Mouse (Mus musculus) embryonic facial prominence, embryonic 11.5 days (tissue): Measurements from ENCODE around the gene Kntc1. TPM values are rescaled to one million over a fixed set of nuclear protein-coding genes. Genes with fewer than 3 reads are reported as not detected.
"Not testable (repeated sequence)": the region's sequence is repeated elsewhere in the genome, so short reads cannot be mapped to it uniquely, and the experiment has no call there.

Experiments used
- ATAC-seq: fragments of 200-750 bp; cut with Nextera tagmentation; replicated peaks from 2 replicates; pipeline ENCODE4 v1.8.0; 2017; ENCODE audit warnings: low read depth; ENCODE audit not compliant: insufficient number of reproducible peaks, low FRiP score, low TSS enrichment
- DNase-seq: peaks from one replicate; pipeline ENCODE4 v3.0.0-alpha.2; 2015; ENCODE audit warnings: low spot score
- H3K27ac ChIP-seq: fragments of 300-500 bp; sonication (generic); replicated peaks from 2 replicates; pipeline ENCODE4 v1.5.1; 2014; ENCODE audit warnings: mild to moderate bottlenecking, low read depth, low read length, control low read depth
- H3K27me3 ChIP-seq: fragments of 300-500 bp; sonication (generic); 2 replicates; pipeline ENCODE4 v1.6.1; 2014; ENCODE audit warnings: mild to moderate bottlenecking, low read length, moderate library complexity, mixed read lengths; ENCODE audit not compliant: control insufficient read depth, insufficient read depth
- H3K36me3 ChIP-seq: fragments of 300-500 bp; sonication (generic); replicated peaks from 2 replicates; pipeline ENCODE4 v1.6.1; 2014; ENCODE audit warnings: low read depth, mild to moderate bottlenecking, low read length, moderate library complexity, mixed read lengths; ENCODE audit not compliant: control insufficient read depth, insufficient read depth
- H3K4me1 ChIP-seq: fragments of 300-500 bp; sonication (generic); 2 replicates; pipeline ENCODE4 v1.6.1; 2014; ENCODE audit warnings: low read length, mixed read lengths; ENCODE audit not compliant: control insufficient read depth, insufficient read depth
- H3K4me2 ChIP-seq: fragments of 300-500 bp; sonication (generic); 2 replicates; pipeline ENCODE4 v1.6.1; 2014; ENCODE audit warnings: low read depth, mild to moderate bottlenecking, control low read depth, low read length, moderate library complexity
- H3K4me3 ChIP-seq: fragments of 300-500 bp; sonication (generic); 2 replicates; pipeline ENCODE4 v1.5.1; 2014; ENCODE audit warnings: low read depth, low read length, control low read depth
- H3K9ac ChIP-seq: fragments of 300-500 bp; sonication (generic); replicated peaks from 2 replicates; pipeline ENCODE4 v1.6.1; 2014; ENCODE audit warnings: mild to moderate bottlenecking, control low read depth, low read length
- H3K9me3 ChIP-seq: fragments of 300-500 bp; sonication (generic); replicated peaks from 2 replicates; pipeline ENCODE4 v1.6.1; 2016; ENCODE audit warnings: mild to moderate bottlenecking, low read length, inconsistent platforms, mixed read lengths; ENCODE audit not compliant: control insufficient read depth
- WGBS: fragments of 180-500 bp; shearing (Covaris S2); extraction: QIAGEN DNeasy Blood & Tissue Kit; methylation state at CpG from one replicate; pipeline ENCODE4 v1.1.7; 2014; 5-methylcytosine and 5-hydroxymethylcytosine counted together
- polyA plus RNA-seq: library from polyadenylated mRNA; unstranded; fragments of >200 nt; fragmentation: Nextera tagmentation; extraction: Ambion mirVana; gene quantifications from 2 replicates; pipeline ENCODE4 v1.2.1, GENCODE M21; 2014

Kntc1 gene
- polyA plus RNA-seq, 1 experiment from 2014 or later: 36.4 TPM

DNA sequence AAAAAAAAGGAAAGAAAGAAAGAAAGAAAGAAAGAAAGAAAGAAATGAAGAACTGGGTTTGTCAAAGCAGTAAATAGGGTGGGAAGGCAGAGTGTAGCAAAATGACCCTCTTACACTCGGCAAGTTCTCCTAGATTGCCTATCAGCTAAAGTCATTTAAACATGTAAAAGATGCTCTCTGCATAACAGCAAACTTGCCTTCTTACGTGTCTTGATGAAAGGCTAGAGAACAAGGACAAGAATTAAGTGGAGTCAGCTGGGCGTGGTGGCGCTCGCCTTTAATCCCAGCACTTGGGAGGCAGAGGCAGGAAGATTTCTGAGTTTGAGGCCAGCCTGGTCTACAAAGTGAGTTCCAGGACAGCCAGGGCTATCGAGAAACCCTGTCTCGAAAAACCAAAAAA is 25.7 kb upstream of the Kntc1 start:
- H3K4me3 ChIP-seq, H3K9me3 ChIP-seq, ATAC-seq, DNase-seq, H3K4me2 ChIP-seq, H3K27ac ChIP-seq, H3K36me3 ChIP-seq, H3K4me1 ChIP-seq, H3K9ac ChIP-seq, H3K27me3 ChIP-seq: not testable (repeated sequence)
- 91% methylated on average over 7 of the region's 7 CpGs for WGBS

DNA sequence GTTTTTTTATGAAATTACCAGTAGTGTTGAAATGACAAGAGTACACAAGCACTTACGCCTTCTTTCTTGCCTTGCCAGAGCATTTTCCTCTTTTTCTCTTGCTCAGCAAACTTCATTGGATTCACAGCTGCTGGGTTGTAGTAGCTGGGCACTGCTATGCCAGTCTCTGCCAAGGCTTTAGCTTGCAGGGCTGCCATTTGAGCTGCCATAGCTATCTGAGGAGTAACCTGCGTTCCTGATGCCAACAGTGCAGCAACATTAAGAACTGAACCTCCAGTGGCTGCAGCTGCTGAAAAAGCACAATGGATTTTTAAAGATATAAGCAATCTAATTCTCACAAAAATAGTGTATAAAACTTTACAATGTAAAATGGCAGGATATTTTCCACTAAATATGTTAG is 18.5 kb upstream of the Kntc1 start:
- no peak for ATAC-seq
- Histone ChIP-seq H3K4me3 (no peak overlapping the region), H3K9ac (no peak overlapping the region), H3K4me2 (no peak overlapping the region), H3K36me3 (peaks cover 24% of the 10 kb centered on the region), H3K27me3 (no peaks in the 10 kb centered on the region), H3K4me1 (no peaks in the 10 kb centered on the region), H3K9me3 (no peaks in the 10 kb centered on the region), H3K27ac (no peak overlapping the region)
- DNase-seq: no peak
- WGBS: 91% methylated on average over 2 of the region's 2 CpGs

DNA sequence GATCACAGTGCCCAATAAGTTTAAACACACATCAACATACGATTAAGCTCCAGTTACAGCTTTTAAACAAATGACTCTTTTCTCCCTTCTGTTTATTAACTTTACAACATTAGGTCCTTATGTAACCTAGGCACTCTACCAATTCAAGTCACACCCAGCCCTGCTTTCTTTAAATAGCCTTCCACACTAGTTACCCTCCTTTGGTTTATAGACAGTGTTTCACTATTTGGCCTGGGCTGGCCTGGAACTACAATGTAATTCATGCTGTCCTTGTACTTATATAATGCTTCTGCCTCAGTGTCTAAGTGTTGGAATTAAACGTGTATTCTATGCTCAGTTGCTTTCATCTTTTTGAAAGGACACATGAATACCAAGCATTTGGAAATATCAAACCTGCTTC is 5.2 kb upstream of the Kntc1 start:
- WGBS: 88% methylated on average over 2 of the region's 2 CpGs
- Histone ChIP-seq H3K4me3 (no peak overlapping the region), H3K27ac (no peak overlapping the region), H3K36me3 (peaks cover 3% of the 10 kb centered on the region; the same call in 1 of the 2 replicates), H3K9me3 (no peaks in the 10 kb centered on the region), H3K9ac (no peak overlapping the region), H3K4me1 (no peaks in the 10 kb centered on the region), H3K4me2 (no peak overlapping the region), H3K27me3 (no peaks in the 10 kb centered on the region)
- DNase-seq: no peak
- no peak for ATAC-seq

DNA sequence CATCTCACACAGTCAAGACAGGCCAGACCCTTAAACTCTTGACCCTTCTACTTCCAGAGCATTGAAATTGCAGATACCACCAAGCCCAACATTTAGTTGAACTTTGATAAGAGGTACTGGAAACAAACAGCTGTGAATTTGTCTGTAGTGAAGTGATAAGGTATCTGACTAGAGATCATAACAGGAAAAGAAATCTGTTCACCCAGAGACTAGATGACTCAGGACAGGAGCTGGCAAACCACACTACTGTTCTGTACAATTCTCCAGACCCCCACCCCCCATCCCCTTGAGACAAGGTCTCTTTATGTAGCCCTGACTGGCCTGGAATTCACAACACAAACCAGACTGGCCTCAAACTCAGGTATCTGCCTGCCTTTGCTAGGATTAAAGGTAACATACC is 3.3 kb upstream of the Kntc1 start:
- Histone ChIP-seq H3K4me3 (no peak overlapping the region), H3K9ac (no peak overlapping the region)

DNA sequence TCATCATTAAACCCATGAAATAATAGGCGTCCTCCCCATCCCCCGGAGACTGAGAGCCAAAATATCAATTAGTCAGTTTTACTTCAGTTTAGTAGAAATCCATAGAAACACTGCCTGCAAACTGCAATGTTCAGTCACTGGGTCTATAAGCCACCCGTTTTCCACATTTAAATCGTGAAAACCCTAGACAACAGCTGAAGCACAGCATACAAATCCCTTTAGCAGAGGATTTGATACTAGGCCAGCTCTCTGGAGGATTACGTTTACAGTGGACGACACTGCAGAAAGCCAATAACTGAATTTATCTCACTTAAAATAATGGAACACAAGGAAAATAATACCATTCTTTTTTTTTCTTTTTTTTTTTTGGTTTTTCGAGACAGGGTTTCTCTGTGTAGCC is 1.9 kb upstream of the Kntc1 start:
- 0 out of 2 replicates have a peak overlapping the region, but pooled peaks have one; percentile 32 for H3K9ac ChIP-seq
- H3K27ac ChIP-seq: no peak overlapping the region
- H3K9me3 ChIP-seq: no peaks in the 10 kb centered on the region
- 31% methylated on average over 7 of the region's 7 CpGs for WGBS
- peaks cover 3% of the 10 kb centered on the region; the same call in 1 of the 2 replicates for H3K36me3 ChIP-seq
- H3K4me1 ChIP-seq: no peaks in the 10 kb centered on the region
- DNase-seq: no peak
- no peaks in the 10 kb centered on the region for H3K27me3 ChIP-seq
- peak overlapping the region; percentile 56 for H3K4me2 ChIP-seq
- ATAC-seq: no peak
- peak overlapping the region; percentile 75 for H3K4me3 ChIP-seq

More for the DNA sequence above, 3.3 kb upstream of the Kntc1 start:
- Histone ChIP-seq H3K9me3 (no peaks in the 10 kb centered on the region), H3K27me3 (no peaks in the 10 kb centered on the region), H3K4me2 (no peak overlapping the region; the same call in 1 of the 2 replicates), H3K36me3 (peaks cover 3% of the 10 kb centered on the region; the same call in 1 of the 2 replicates), H3K4me1 (no peaks in the 10 kb centered on the region), H3K27ac (no peak overlapping the region)
- DNase-seq (no peak), ATAC-seq (no peak)

DNA sequence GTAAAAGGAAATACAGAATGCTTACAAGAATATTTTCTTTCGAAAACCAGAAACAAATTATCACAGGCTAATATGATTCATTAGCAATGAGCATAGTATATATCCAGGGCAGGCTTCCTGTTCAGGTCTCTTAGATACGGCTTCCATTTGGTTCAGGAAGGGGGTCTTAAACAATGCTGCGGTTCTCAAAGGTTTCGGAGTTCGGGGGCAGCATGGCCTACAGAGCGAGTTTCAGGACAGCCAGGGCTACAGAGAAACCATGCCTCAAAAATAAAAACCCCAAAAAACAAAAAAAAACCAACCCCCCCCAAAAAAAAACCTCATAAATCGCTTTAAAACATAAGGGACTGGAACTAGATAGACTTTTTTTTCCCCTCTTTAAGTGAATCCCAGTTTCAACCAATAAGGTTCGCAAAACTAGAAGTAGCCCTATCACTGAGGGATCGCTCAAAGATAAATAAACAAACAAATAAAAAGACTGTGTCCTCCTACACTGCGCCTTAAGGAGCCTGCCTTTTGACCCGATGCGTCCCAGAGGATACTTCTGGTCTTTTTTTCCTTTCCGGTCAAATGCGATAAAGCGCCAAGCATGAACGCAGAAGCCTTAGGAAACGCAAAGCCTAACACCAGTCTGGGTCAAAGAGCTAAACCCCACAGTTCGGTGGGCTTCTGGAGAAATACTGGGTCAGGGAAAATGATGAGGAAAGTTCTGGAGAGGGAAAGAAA is 1.0 kb upstream of the Kntc1 start:
- peaks cover 3% of the 10 kb centered on the region; the same call in 1 of the 2 replicates for H3K36me3 ChIP-seq
- WGBS: under 1% methylated on average over 18 of the region's 18 CpGs
- H3K27me3 ChIP-seq: no peaks in the 10 kb centered on the region
- H3K9me3 ChIP-seq: no peaks in the 10 kb centered on the region
- DNase-seq (peak; percentile 35), ATAC-seq (no peak)
- H3K27ac ChIP-seq: peak overlapping the region; percentile 95
- H3K4me3 ChIP-seq: peak overlapping the region; percentile 75
- H3K4me1 ChIP-seq: no peaks in the 10 kb centered on the region
- peak overlapping the region; percentile 56 for H3K4me2 ChIP-seq
- peak overlapping the region; percentile 84 for H3K9ac ChIP-seq

DNA sequence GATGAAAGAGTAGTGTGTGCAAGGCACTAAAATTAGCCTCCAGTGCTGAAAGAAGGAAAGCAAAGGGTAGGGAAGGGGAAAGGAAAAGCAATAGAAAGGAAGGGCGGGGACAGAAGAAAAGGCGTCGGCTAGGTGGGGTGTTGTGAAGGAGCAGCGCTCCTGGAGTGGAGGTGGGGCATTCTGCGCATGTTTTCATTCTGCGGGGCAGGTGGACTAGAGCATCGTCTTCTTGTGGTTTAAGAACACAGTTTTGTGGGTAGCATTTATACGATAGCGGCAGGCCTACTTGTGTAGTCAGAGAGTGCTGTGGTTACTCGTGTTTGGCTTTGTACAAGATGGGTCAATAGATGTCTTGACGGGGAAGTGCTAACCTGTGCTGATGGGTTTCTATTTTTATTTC is 16.0 kb downstream of the Kntc1 start:
- H3K4me1 ChIP-seq: no peaks in the 10 kb centered on the region
- H3K27ac ChIP-seq: no peak overlapping the region
- no peak overlapping the region for H3K9ac ChIP-seq
- WGBS: 95% methylated on average over 11 of the region's 11 CpGs
- H3K36me3 ChIP-seq: peaks cover 2% of the 10 kb centered on the region
- H3K27me3 ChIP-seq: no peaks in the 10 kb centered on the region
- DNase-seq: no peak
- no peak overlapping the region for H3K4me3 ChIP-seq
- no peaks in the 10 kb centered on the region for H3K9me3 ChIP-seq
- no peak for ATAC-seq
- H3K4me2 ChIP-seq: no peak overlapping the region

DNA sequence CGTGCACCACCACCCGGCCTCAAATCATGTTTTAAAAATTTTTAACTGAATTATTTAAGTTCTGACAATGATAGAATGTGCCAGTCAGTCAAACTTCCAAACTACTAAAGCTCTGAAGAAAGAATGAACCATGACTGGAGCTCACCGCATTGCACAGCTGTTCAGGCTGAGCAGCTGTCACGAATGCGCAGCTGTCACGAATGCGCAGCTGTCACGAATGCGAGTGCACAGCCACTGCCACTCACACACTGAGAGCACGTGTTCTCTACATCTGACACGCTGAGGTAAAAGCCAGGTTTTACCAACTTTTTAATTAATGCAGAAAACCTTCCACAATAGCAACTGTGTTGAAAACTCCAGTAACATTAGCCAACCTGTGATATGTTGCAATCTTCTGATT is 16.9 kb downstream of the Kntc1 start:
- H3K27me3 ChIP-seq, H3K4me1 ChIP-seq, H3K9me3 ChIP-seq, H3K4me3 ChIP-seq, H3K27ac ChIP-seq, H3K4me2 ChIP-seq, DNase-seq, H3K9ac ChIP-seq, H3K36me3 ChIP-seq, ATAC-seq: not testable (repeated sequence)
- WGBS: 95% methylated on average over 11 of the region's 11 CpGs
